In the genomic region with DNA sequence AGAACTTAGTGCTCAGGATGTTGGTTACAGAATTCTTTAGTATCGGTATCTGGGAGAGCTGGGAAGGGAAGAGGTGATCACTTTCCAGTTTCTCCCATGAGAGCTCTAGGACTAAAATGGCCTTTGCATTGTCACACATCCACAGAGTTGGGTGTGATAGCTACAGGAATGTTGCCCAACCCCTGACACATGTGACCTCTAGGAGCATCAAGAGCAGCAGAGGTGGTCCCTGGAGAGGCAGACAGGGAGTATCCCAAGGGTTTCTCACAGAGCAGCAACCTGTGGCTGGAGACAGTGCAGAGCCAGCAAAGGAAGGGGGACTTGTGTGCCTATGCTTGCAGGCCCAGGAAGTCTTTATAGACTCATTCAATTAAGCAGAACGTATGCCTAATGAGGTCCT, we compare ENCODE assay signal across 27 mouse cellular contexts.
"Had no signal": no experiment of that assay in that cellular context is flagged by ENCODE, and none has a peak within 500 bp of the region (broad histone marks: within the 10 kb centered on the region; RNA-seq: fewer than 3 reads in every experiment).

No protein-coding gene starts in this region.

- H3K9ac ChIP-seq: heart, embryonic 12.5 days; hindbrain, embryonic 12.5 days; hindbrain, embryonic 14.5 days; kidney, embryonic 15.5 days; limb, embryonic 13.5 days; limb, embryonic 15.5 days; liver, embryonic 12.5 days; liver, embryonic 14.5 days had no signal

- H3K36me3 ChIP-seq: heart, embryonic 10.5 days; heart, embryonic 12.5 days; hindbrain, embryonic 10.5 days; hindbrain, embryonic 12.5 days; kidney, embryonic 15.5 days; limb, embryonic 13.5 days; limb, embryonic 15.5 days; liver, embryonic 12.5 days had no signal

- ATAC-seq: hindbrain, embryonic 16.5 days; inflammation-experienced regulatory T-cells, adult 6 months; intestine, embryonic 16.5 days; liver, embryonic 12.5 days had no signal

- DNase-seq: gastrocnemius, postnatal 14 days; gastrocnemius, postnatal 36 days; heart, adult 11 months; heart, postnatal 10 days; heart, postnatal 4 days; kidney, adult 11 months; kidney, adult 2 months; kidney, adult 9 months; kidney, postnatal 14 days; kidney, postnatal 36 days; left cerebral cortex, postnatal 4 days had no signal

- H3K4me3 ChIP-seq: heart, embryonic 10.5 days; heart, embryonic 12.5 days; hindbrain, embryonic 10.5 days; hindbrain, embryonic 12.5 days; kidney, embryonic 15.5 days; layer of hippocampus, adult 2 months; left cerebral cortex, adult 2 months; limb, embryonic 13.5 days; limb, embryonic 15.5 days; liver, embryonic 12.5 days had no signal

- H3K4me2 ChIP-seq: heart, embryonic 12.5 days; hindbrain, embryonic 12.5 days; hindbrain, embryonic 14.5 days; kidney, embryonic 15.5 days; limb, embryonic 13.5 days; limb, embryonic 15.5 days had no signal

- H3K9me3 ChIP-seq: heart, embryonic 10.5 days; hindbrain, embryonic 10.5 days; hindbrain, embryonic 12.5 days; kidney, embryonic 15.5 days; limb, embryonic 13.5 days; limb, embryonic 15.5 days; liver, embryonic 12.5 days had no signal

- H3K27ac ChIP-seq: heart, embryonic 10.5 days; hindbrain, embryonic 10.5 days; hindbrain, embryonic 12.5 days; hindbrain, embryonic 14.5 days; kidney, embryonic 15.5 days; kidney, postnatal 0 days; layer of hippocampus, adult 2 months; left cerebral cortex, adult 2 months; limb, embryonic 13.5 days; limb, embryonic 15.5 days; liver, embryonic 12.5 days; liver, embryonic 14.5 days had no signal
